Mouse (Mus musculus) CD4-positive naive resting alpha-beta T cell, adult 57 days (primary cell): ENCODE measurements around the gene Cttnbp2. TPM values are rescaled to one million over a fixed set of nuclear protein-coding genes. Genes with fewer than 3 reads are reported as not detected.

Experiments
- total RNA-seq: library from RNA; stranded (reverse); gene quantifications from one replicate; pipeline ENCODE4 v1.2.4, GENCODE M21; 2023

The Cttnbp2 gene
- 0.38 TPM for total RNA-seq

DNA sequence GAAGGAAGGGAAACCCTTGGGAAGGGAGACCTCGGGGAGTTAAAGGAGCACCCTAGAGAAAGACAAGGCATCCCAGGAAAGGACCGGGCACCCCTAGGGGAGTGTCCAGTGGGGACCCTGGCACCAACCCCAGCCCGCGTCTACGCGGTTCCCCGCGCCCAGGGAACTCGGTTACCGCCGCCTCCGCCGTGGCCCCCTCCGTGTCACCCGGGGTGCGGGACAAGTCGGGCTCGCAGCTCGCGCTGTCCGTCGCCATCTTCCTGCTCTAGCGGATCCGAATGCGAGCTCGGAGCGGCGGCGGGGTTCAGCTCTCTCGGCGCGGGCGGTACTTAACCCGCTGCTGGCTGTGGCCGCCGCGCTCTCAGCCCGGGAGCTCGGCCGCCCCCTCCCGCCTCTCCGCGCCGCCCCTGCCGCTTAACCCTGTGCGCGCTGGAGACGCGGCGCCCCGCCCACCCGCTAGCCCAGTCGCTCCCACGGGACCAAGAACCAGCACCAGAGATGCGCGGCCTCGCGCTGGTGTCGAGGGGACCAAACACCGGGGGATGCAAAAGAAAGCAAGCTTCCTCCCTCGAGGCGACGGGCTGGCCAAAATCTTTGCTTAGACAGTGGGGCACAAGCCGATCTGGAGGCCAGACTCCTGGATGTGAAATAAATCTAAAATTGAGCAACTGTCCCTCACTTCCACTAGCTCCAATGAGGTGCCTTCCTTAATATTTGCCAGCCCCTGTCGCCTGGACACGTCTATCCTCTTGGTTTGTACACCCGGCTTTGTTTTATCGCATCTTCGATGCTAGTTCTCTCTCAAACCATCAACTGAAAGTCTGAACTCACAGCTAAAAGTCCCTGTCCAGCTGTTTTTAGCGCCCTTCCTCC, at the start of gene Cttnbp2:
TSS of gene Cttnbp2 (minus strand) at position 364 of the 873 bp plus-strand sequence.

